Mouse (Mus musculus): ENCODE data around the gene D630045J12Rik. TPM values are rescaled to one million over a fixed set of nuclear protein-coding genes. Genes with fewer than 3 reads are reported as not detected.

The D630045J12Rik gene
- polyA plus RNA-seq, 1 experiment from 2014 or later = 8.4 TPM

DNA sequence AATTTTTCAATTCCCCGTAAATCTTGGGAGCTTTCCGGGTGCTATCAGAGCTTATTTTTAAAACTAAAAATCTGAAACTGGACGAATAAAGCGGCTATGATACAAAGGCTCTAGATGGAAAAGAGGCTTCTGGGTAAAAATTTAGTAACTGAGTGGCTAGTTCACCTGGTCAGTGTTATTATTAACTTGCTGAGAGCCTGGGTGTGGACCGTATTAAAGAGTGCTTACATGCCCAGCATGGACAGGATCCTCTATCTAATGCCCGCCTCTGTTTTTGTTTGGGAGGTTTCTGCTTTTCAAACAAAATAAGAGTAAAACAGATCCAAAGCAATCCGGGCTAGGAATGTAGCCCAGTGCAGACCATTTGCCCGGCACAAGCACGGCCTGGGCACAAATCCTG, 113.4 kb downstream of the D630045J12Rik start:
- peaks cover 90% of the 10 kb centered on the region for H3K36me3 ChIP-seq
- 93% methylated on average over 9 of the region's 9 CpGs for WGBS

DNA sequence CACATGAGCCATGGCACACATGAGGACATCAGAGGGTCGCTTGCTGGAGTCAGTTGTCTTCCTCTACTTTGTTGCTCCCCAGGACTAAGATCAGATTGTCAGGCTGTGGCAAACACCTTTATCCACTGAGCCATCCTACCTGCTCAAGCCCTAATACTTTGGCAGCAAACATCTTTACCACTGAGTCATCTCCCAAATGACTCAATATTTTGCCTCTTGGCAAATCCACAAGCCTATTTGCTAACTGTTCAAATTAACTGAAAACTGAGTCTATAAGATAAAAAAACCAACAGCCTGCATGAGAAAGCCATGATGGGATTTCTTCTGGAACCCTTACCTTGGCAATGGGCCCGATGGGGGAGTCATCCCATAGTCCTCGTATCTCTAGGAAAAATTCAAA, 114.7 kb downstream of the D630045J12Rik start:
- Histone ChIP-seq H3K27ac (no peak overlapping the region), H3K4me1 (replicated peaks) (no peaks in the 10 kb centered on the region), H3K9me3 (no peaks in the 10 kb centered on the region), H3K4me3 (no peak overlapping the region), H3K27me3 (ENCODE audit: insufficient read depth, poor library complexity, severe bottlenecking) (no peaks in the 10 kb centered on the region), H3K36me3 (peaks cover 89% of the 10 kb centered on the region)
- 82% methylated on average over 3 of the region's 3 CpGs for WGBS
- no peak for DNase-seq (ENCODE audit: low spot score)

More for the DNA sequence above, 113.4 kb downstream of the D630045J12Rik start:
- no peak overlapping the region for H3K27ac ChIP-seq
- H3K27me3 ChIP-seq (ENCODE audit: insufficient read depth, poor library complexity, severe bottlenecking) = no peaks in the 10 kb centered on the region
- 0 out of 2 replicates have a peak, but pooled peaks cover 3% of the 10 kb centered on the region for H3K4me1 ChIP-seq (replicated peaks)
- DNase-seq (ENCODE audit: low spot score) = no peak
- H3K9me3 ChIP-seq = no peaks in the 10 kb centered on the region
- no peak overlapping the region for H3K4me3 ChIP-seq

DNA sequence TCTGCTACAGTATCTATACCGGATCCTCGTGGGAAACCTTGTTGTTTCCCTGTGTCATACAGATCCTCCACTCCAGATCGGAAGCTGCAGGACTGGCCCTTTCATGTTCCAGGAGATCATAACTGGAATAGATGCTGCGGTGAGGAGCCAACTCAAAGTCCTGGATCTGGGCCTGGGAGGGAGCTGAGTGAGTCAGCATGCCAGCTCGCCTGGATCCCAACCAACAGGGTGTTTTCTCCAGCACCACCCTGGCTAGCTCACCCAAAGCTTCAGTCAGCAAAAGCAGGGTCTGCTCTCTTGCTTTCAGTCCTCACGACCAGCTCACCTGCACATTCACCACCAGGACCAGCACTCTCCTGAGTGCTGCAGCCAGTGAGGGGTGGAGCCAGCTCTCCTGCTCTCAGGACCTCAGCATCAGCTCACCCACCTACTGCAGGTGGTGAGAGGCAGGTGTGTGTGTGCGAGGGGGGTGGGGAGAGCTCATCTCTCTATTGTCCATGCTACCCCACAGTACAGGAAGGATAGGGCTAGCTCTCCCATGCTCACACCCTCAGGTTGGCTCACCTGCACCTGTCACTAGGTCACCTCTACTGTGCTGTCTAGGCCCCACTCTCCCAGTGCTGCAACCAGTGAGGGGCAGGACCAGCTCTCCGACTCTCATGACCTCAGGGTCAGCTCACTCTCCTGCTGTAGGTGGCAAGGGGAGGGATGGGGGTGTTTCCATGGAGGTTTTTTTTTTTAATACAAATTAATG, 118.8 kb downstream of the D630045J12Rik start:
- Histone ChIP-seq H3K27ac (no peak overlapping the region), H3K4me1 (replicated peaks) (no peaks in the 10 kb centered on the region), H3K4me3 (no peak overlapping the region), H3K9me3 (peaks cover 5% of the 10 kb centered on the region; the same call in 1 of the 2 replicates), H3K36me3 (peaks cover 82% of the 10 kb centered on the region), H3K27me3 (ENCODE audit: insufficient read depth, poor library complexity, severe bottlenecking) (no peaks in the 10 kb centered on the region)
- no peak for DNase-seq (ENCODE audit: low spot score)
- WGBS = 88% methylated on average over 8 of the region's 8 CpGs

DNA sequence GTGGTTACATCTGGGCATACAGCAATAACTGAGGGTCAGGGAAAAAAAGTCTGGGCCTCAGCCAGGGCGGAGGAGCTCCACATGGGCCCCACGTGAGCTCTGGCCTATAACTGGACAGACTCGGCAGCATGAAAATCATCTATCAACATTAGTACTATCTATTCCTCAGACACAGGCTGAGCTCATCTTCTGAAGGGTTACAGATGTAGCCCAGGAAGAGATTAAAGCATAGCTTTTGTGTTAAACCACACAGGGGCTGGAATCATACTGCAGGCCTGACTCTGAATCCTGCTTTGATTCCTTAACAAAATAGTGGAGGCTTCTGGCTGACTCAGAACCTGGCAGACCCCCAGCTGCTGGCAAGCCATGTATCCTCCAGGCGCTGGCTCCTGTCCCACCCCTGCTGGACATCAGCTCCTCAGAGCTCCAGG, 122.0 kb downstream of the D630045J12Rik start:
- H3K27me3 ChIP-seq (ENCODE audit: insufficient read depth, poor library complexity, severe bottlenecking) = no peaks in the 10 kb centered on the region
- no peak overlapping the region for H3K4me3 ChIP-seq
- peaks cover 81% of the 10 kb centered on the region for H3K36me3 ChIP-seq
- H3K27ac ChIP-seq = no peak overlapping the region
- no peak for DNase-seq (ENCODE audit: low spot score)
- WGBS = 85% methylated on average over 4 of the region's 4 CpGs
- peaks cover 6% of the 10 kb centered on the region; the same call in 1 of the 2 replicates for H3K9me3 ChIP-seq
- no peaks in the 10 kb centered on the region for H3K4me1 ChIP-seq (replicated peaks)

DNA sequence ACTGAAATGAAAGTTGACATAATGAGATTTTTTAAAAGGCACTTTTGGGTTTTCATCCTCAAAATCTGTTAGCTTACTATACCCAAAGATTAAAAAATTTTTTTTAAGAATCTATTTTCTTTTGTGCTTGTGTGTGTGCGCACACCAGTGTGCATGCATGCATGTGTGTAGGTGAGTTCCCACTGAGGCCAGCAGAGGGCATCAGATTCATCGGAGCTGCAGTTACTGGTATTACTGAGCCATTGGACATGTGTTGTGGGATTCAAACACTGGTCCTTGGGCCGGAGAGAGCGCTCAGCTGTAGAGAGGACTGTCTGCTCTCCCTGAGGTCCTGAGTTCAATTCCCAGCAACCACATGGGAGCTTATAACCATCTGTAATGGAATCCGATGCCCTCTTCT, 123.9 kb downstream of the D630045J12Rik start:
- 96% methylated on average over 5 of the region's 5 CpGs for WGBS
- no peak overlapping the region for H3K4me3 ChIP-seq
- no peak overlapping the region for H3K27ac ChIP-seq
- H3K9me3 ChIP-seq = peaks cover 6% of the 10 kb centered on the region; the same call in 1 of the 2 replicates
- H3K27me3 ChIP-seq (ENCODE audit: insufficient read depth, poor library complexity, severe bottlenecking) = no peaks in the 10 kb centered on the region
- DNase-seq (ENCODE audit: low spot score) = no peak
- no peaks in the 10 kb centered on the region for H3K4me1 ChIP-seq (replicated peaks)
- H3K36me3 ChIP-seq = peaks cover 81% of the 10 kb centered on the region

DNA sequence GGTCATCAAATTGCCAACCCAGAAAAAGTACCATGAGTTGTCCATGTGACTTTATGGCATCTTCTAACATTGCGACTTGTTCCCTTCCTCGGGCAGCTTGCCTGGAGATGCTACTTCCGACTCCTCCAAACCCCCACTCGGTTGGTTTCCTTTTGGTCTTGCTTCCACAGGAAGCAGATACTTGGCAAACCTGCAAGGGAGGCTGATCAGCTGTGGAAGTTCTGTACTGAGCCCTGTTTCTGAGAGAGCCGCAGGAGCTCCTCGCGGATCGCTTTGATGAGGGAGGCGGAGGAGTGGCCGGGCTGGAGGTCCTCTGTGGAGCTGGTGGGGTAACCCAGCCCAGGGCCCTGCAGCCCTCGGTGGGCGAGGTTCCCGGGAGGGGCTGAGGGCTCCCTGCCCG, 125.7 kb downstream of the D630045J12Rik start:
- Histone ChIP-seq H3K36me3 (peaks cover 86% of the 10 kb centered on the region), H3K4me3 (no peak overlapping the region), H3K4me1 (replicated peaks) (no peaks in the 10 kb centered on the region), H3K9me3 (peaks cover 6% of the 10 kb centered on the region; the same call in 1 of the 2 replicates), H3K27ac (no peak overlapping the region), H3K27me3 (ENCODE audit: insufficient read depth, poor library complexity, severe bottlenecking) (no peaks in the 10 kb centered on the region)
- WGBS = 94% methylated on average over 14 of the region's 14 CpGs
- DNase-seq (ENCODE audit: low spot score) = no peak

DNA sequence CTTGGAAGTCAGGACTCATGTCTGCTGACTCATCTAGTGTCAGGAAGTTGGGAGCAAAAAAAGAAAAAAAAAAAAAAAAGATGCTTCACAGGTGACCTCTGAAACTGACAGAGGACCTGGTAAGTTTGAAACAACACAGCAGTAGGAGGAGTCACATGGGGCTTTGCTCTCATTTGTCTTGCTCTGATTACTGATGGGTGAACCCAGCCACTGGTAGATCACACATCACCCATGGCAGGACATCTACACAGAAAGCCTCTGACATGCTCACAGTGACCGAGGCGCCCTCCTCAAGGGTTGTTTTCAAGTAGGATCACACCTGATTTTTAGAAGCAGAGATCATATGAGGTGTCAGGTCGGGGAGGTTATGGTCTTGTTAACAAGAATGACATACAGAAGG, 128.3 kb downstream of the D630045J12Rik start:
- no peak overlapping the region for H3K4me3 ChIP-seq
- 92% methylated on average over 3 of the region's 3 CpGs for WGBS
- 0 out of 2 replicates have a peak, but pooled peaks cover 5% of the 10 kb centered on the region for H3K9me3 ChIP-seq
- H3K27ac ChIP-seq = no peak overlapping the region
- H3K4me1 ChIP-seq (replicated peaks) = peaks cover 7% of the 10 kb centered on the region; the same call in 1 of the 2 replicates
- DNase-seq (ENCODE audit: low spot score) = no peak
- H3K36me3 ChIP-seq = peaks cover 67% of the 10 kb centered on the region
- H3K27me3 ChIP-seq (ENCODE audit: insufficient read depth, poor library complexity, severe bottlenecking) = no peaks in the 10 kb centered on the region

DNA sequence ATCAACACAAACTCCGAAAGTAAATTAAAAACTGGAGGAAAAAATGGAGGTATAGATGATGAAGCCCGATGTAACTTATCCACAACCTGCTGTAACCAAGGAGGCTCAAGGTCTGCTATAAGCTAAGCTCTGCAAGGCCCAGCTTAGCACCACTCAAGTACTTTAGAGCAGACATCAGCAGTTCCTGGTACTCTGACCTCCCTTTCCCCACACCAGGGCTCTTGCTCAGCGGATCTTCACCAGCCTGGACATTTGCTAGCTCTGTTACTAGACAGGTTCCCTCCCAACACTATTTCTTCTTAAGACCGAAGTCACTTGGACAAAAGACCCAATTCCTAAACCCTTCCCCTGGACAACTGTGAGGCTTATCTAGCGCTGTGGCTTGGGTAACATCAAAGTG, 128.9 kb downstream of the D630045J12Rik start:
- no peak for DNase-seq (ENCODE audit: low spot score)
- no peaks in the 10 kb centered on the region for H3K27me3 ChIP-seq (ENCODE audit: insufficient read depth, poor library complexity, severe bottlenecking)
- no peak overlapping the region for H3K4me3 ChIP-seq
- H3K9me3 ChIP-seq = 0 out of 2 replicates have a peak, but pooled peaks cover under 1% of the 10 kb centered on the region
- H3K36me3 ChIP-seq = peaks cover 61% of the 10 kb centered on the region
- no peak overlapping the region for H3K27ac ChIP-seq
- WGBS = 94% methylated on average over 5 of the region's 5 CpGs
- H3K4me1 ChIP-seq (replicated peaks) = peaks cover 7% of the 10 kb centered on the region; the same call in 1 of the 2 replicates

DNA sequence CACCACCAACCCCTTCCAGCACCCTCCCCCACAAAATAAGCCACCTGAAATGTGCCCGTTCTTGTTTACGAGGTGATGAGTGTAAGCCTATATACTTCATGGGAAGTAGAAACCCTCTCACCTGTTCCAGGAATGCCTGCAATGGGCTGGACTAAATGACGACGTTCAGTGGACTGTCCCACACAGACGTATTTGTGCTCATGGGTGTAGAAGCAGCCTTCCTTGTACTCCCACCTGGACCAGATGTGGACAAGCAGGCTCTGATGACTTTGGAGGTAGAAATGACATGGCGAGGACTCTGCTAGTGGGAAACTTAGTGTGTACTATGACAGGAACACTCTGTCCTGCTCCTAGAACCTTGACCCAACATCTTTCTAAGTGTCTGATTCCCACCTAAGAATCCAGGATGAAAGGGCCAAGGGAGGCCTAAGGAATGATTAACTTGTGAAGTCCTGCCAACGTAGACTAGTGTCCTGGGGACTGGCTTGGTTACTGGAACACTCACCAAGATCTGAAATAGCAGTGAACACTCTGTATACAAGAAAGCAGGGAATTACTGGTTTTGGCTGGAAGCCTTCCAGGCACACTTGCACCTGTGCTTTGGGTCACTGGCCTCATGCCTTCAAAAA, 129.5 kb downstream of the D630045J12Rik start, which contains the start of gene Atp6v0a4:
Gene Atp6v0a4 (minus strand): TSS at position 380 of the 629 bp plus-strand sequence.
- no peak within 1 kb of the TSS for H3K27ac ChIP-seq
- no peak for DNase-seq (ENCODE audit: low spot score)
- H3K4me3 ChIP-seq = no peak within 1 kb of the TSS
- H3K4me1 ChIP-seq (replicated peaks) = peaks cover 7% of the 10 kb centered on the region; the same call in 1 of the 2 replicates
- no peaks in the 10 kb centered on the region for H3K27me3 ChIP-seq (ENCODE audit: insufficient read depth, poor library complexity, severe bottlenecking)
- 88% methylated on average over 7 of the region's 7 CpGs for WGBS
- peaks cover 55% of the 10 kb centered on the region for H3K36me3 ChIP-seq
- H3K9me3 ChIP-seq = no peaks in the 10 kb centered on the region

DNA sequence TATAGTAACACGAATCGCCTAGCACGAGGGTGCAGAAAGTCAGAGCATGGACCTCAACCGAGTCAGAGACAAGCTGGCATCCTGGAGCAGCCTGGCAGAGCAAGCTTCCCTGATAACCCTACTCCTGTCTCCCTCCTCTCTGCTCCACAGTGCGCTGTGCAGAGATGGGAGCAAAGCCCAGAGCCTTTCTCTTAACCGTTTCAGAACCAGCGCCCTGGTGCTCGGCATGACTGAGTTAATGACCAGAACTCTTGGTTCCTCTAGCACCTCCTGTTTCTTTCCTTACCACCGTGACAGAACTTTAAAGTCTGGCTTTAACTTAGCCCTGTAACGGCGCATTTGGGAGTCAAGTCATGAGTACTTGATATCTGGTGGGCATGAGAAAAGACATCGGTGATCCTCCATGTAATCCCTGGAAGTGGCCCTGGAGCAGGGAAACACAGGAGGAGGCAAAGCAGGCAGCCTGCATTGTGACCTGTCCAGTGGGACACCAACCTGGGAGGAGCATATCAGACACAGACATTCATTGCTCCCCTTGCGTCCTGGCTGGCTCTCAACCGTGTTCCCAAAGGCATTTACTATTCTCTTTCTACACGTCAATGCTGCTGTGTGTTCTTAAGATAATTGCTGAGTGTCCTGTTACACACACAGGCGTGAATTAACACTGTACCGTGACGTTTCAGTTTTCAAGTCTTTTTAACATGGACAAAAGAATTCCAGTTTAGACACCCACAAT, 130.2 kb downstream of the D630045J12Rik start:
- H3K9me3 ChIP-seq = no peaks in the 10 kb centered on the region
- H3K27me3 ChIP-seq (ENCODE audit: insufficient read depth, poor library complexity, severe bottlenecking) = no peaks in the 10 kb centered on the region
- peaks cover 51% of the 10 kb centered on the region for H3K36me3 ChIP-seq
- H3K4me1 ChIP-seq (replicated peaks) = peaks cover 7% of the 10 kb centered on the region; the same call in 1 of the 2 replicates
- H3K4me3 ChIP-seq = no peak overlapping the region
- WGBS = 86% methylated on average over 18 of the region's 18 CpGs
- no peak overlapping the region for H3K27ac ChIP-seq
- no peak for DNase-seq (ENCODE audit: low spot score)

DNA sequence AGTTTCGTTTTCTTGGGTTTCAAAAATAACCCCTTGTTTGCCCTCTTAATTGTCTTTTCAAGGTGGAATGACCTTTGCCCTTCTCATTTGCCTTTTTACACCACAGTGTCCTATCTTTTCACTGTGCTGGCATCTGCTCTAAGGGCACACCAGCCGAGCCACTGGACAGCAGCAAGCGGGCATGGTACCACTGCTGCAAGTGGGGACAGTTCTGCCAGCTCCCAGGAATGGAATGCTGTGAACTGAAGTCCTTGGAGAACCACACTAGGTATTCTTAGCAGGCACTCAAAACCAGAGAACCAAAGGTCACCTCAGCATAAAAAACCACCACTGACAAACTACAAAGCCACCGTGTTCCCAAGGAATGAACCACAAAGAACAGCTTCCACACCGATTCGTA, 131.0 kb downstream of the D630045J12Rik start:
- DNase-seq (ENCODE audit: low spot score) = no peak
- 65% methylated on average over 6 of the region's 6 CpGs for WGBS
- Histone ChIP-seq H3K4me1 (replicated peaks) (peaks cover 7% of the 10 kb centered on the region; the same call in 1 of the 2 replicates), H3K4me3 (no peak overlapping the region), H3K9me3 (no peaks in the 10 kb centered on the region), H3K27ac (no peak overlapping the region), H3K36me3 (peaks cover 42% of the 10 kb centered on the region), H3K27me3 (ENCODE audit: insufficient read depth, poor library complexity, severe bottlenecking) (no peaks in the 10 kb centered on the region)

DNA sequence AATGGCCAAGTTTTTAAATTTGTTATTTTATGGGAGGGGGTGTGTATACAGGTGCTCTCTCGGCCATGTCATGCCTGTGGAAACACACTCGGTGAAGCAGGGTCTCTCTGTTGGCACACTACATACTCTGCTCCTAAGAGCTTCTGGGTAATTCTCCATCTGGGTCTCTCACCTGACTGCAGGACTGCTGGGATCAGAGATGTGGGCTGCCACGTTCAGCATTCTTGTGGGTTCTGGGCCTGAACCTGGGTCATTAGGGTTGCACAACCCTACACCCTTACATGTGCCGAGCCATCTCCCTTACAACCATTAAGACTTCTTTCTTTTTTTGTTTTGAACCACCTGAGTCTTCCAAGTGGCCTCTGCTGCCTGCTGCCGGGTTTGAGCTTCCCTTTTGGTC, 132.0 kb downstream of the D630045J12Rik start:
- Histone ChIP-seq H3K4me3 (no peak overlapping the region), H3K9me3 (no peaks in the 10 kb centered on the region), H3K4me1 (replicated peaks) (peaks cover 7% of the 10 kb centered on the region; the same call in 1 of the 2 replicates), H3K36me3 (peaks cover 33% of the 10 kb centered on the region), H3K27me3 (ENCODE audit: insufficient read depth, poor library complexity, severe bottlenecking) (no peaks in the 10 kb centered on the region), H3K27ac (no peak overlapping the region)
- DNase-seq (ENCODE audit: low spot score) = no peak
- WGBS = 89% methylated on average over 5 of the region's 5 CpGs
